Mouse (Mus musculus): ENCODE measurements at regions not wholly inside any gene's neighbourhood (a gene's known extent, or its start where the extent isn't known, plus 50 kb on each side); places are given as distances from the start of the nearest gene placed in this dataset.
A peak's percentile ranks its signal among the peaks of the same experiment; 100 is the strongest.

GRCm38 (mm10) chr3:134105112-134105511 lies 131.2 kb upstream of the Cxxc4 start:
- no peak for DNase-seq (ENCODE audit: low read depth, low spot score)

- no peak for DNase-seq (ENCODE audit: low read depth, low spot score)
These were observed 130.7 kb upstream of the Cxxc4 start for GRCm38 (mm10) chr3:134105567-134105966.

- no peak for DNase-seq (ENCODE audit: low read depth, low spot score)
These were observed 121.8 kb upstream of the Cxxc4 start for GRCm38 (mm10) chr3:134114501-134114900.

GRCm38 (mm10) chr3:134115007-134115406 lies 121.3 kb upstream of the Cxxc4 start:
- DNase-seq (ENCODE audit: low read depth, low spot score): no peak

GRCm38 (mm10) chr3:134118898-134119297 lies 117.4 kb upstream of the Cxxc4 start:
- no peak for DNase-seq (ENCODE audit: low read depth, low spot score)

- no peak for DNase-seq (ENCODE audit: low read depth, low spot score)
These were observed 111.3 kb upstream of the Cxxc4 start for GRCm38 (mm10) chr3:134124982-134125381.

- DNase-seq (ENCODE audit: low read depth, low spot score): no peak
These were observed 105.9 kb upstream of the Cxxc4 start for GRCm38 (mm10) chr3:134130412-134130811.

- DNase-seq (ENCODE audit: low read depth, low spot score): no peak
These were observed 91.0 kb upstream of the Cxxc4 start for GRCm38 (mm10) chr3:134145251-134145650.

- no peak for DNase-seq (ENCODE audit: low read depth, low spot score)
These were observed 90.3 kb upstream of the Cxxc4 start for GRCm38 (mm10) chr3:134145935-134146334.

GRCm38 (mm10) chr3:134146373-134147224 lies 89.7 kb upstream of the Cxxc4 start:
- DNase-seq (ENCODE audit: low read depth, low spot score): peak; percentile 22

- DNase-seq (ENCODE audit: low read depth, low spot score): no peak
These were observed 74.0 kb upstream of the Cxxc4 start for GRCm38 (mm10) chr3:134162288-134162687.

GRCm38 (mm10) chr3:134169922-134170321 lies 66.4 kb upstream of the Cxxc4 start:
- DNase-seq (ENCODE audit: low read depth, low spot score): no peak

- no peak for DNase-seq (ENCODE audit: low read depth, low spot score)
These were observed 63.9 kb upstream of the Cxxc4 start for GRCm38 (mm10) chr3:134172357-134172756.

GRCm38 (mm10) chr3:134178491-134179054 lies 57.7 kb upstream of the Cxxc4 start:
- no peak for DNase-seq (ENCODE audit: low read depth, low spot score)

GRCm38 (mm10) chr3:134184042-134184441 lies 52.2 kb upstream of the Cxxc4 start:
- DNase-seq (ENCODE audit: low read depth, low spot score): no peak

Measured in retina, adult 2 months (tissue).